Mouse (Mus musculus) bone marrow, adult 2 months (tissue): ENCODE results near the gene Kdm4a.

Experiments used
- CTCF ChIP-seq: fragments of 200-500 bp; IDR thresholded peaks from 2 replicates; pipeline ENCODE4 v1.5.1; 2011; ENCODE audit warnings: low read length, control low read depth; ENCODE audit not compliant: control insufficient read depth, insufficient read depth
- POLR2A ChIP-seq: fragments of 200-500 bp; IDR thresholded peaks from 2 replicates; pipeline ENCODE4 v1.6.1; 2011; ENCODE audit warnings: low read depth, mild to moderate bottlenecking, control low read depth, low read length, borderline replicate concordance; ENCODE audit not compliant: control insufficient read depth

DNA sequence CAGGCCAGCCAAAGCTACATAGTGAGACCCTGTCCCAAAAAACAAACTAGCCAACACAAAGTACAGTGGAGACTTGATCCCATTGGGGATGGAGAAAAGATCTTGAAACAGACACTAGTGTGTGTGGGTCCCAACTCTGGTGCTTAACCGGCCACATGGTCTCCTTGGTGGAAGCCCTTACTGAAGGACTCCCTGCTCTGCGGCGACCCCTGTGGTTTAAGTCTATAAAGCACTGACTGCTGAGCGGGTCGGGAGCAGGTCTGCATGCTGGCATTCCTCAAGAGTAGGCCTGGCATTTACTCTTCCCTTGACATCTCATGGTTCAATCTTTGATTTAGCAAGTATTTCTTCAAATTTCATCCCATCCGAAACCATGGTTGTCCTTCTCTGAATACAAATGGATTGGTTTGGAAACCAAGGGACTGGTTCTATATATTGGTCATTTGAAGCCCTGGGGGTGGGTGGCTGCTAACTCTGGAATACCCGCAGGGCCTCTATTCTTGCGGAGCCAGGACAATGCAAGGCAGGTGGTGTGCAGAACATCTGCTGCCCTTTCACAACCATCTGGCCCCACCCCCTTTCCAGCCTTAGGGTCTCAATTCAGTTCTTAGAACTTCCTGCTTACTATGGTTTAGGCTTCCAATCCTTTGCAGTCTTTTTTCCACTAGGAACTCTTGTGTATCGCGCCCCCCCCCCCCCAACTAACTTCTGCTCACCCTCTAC is 27.2 kb upstream of the Kdm4a start:
- no peak for TF ChIP-seq CTCF
- TF ChIP-seq POLR2A = no peak
